Mouse (Mus musculus): ENCODE data around the gene Scn2b. TPM values are rescaled to one million over a fixed set of nuclear protein-coding genes. Genes with fewer than 3 reads are reported as not detected.

Gene Scn2b
- polyA plus RNA-seq (2012), result not detected in 2 replicates

GRCm38 (mm10) chr9:45117741-45118431, at the start of gene Scn2b:
Gene Scn2b, plus strand, starts transcription at chr9:45117782.
- no peak for TF ChIP-seq GATA1 (IDR thresholded peaks at IDR 0.05; ENCODE audit: low read length)

DNA sequence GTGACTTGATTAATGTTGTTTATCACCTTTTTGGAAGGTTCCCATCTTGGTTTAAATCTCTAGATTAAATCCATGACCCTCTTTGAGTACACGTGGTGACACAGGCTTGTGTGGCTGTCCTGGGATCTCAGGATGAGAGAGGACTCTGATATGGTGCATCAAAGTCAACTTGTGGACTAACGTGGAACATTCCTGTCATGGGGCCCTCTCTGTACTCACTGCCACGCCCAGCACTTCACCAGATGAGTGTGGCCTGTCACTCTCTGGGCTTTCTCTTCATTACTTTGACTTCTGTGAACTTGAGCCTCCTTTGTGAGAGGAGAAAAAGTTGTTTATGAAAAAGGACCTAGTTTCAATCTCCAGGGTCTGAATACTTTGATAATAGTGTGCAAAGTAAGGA, 45.8 kb upstream of the Scn2b start:
- no peak for TF ChIP-seq GATA1 (IDR thresholded peaks at IDR 0.05; ENCODE audit: low read length)

- TF ChIP-seq GATA1 (IDR thresholded peaks at IDR 0.05; ENCODE audit: low read length), result no peak
Measured at GRCm38 (mm10) chr9:45077859-45078258, 39.7 kb upstream of the Scn2b start.

- TF ChIP-seq GATA1 (IDR thresholded peaks at IDR 0.05; ENCODE audit: low read length), result no peak
Measured at GRCm38 (mm10) chr9:45079011-45079410, 38.6 kb upstream of the Scn2b start, which contains the start of gene Jaml. Gene Jaml, plus strand, starts transcription at chr9:45079183.

- no peak for TF ChIP-seq GATA1 (IDR thresholded peaks at IDR 0.05; ENCODE audit: low read length)
Measured at GRCm38 (mm10) chr9:45083132-45083531, 34.5 kb upstream of the Scn2b start.

GRCm38 (mm10) chr9:45084556-45084955, 33.0 kb upstream of the Scn2b start:
- no peak for TF ChIP-seq GATA1 (IDR thresholded peaks at IDR 0.05; ENCODE audit: low read length)

DNA sequence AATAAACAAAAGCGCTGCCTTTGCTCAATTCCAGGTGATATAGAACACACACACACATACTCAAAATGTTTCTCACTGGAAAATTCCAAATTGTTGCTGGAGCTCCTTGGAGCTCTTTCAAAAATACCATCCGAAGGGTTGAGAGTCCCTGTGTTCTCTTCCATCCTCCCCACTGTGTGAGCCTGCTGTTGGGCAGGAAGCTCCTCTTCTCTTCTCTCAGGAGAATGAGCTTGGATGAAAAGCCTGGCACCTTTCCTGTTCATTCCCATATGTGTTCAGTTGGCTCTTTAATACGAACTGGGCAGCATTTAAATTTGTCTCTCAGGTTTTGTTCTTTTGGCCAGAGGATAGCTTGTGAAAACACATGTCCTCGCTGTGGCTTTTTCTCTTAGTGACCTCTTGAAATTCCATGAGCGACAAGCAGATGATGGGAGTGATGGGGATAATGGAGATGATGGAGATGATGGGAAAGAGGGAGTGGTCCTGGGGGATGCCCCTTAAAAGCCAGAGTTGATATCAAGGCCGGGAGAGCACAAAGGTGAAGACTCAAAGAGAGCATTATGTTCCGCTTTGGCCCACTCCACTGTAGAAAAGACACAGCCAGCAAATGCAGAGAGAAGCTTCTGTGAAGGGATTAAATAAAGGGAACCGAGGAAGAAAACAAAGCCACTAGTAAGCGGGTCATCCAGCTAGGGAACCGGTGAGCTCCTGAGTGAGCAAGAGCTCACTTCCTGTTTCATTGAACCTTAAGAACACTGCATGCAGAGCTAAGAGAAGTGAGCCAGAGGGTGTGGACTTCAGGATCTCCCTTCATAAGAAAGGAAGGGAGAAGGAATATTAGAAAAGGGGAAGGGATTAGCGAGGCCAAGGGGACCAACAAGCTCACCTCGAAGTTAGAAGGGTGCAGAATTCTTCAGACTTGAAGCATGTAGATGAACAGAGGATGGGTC, 31.6 kb upstream of the Scn2b start:
- no peak for TF ChIP-seq GATA1 (IDR thresholded peaks at IDR 0.05; ENCODE audit: low read length)

DNA sequence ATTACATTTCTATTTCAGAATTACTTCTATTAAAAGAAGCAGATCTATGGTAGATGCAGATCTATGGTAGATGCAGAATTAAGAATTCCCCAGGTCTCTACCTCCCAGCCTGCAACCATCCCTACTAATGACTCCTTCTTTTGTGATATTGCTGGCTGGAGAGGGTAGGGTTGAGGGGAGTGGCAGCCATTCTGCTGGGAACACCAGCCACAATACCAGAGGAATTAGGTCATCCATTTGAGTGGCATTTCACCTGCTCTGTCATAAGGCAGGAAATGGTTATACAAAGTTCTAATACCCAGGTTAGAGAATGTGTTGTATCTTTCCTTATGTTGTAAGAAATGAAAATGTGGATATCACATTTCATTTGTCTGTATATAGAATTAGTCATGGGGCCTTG, 29.5 kb upstream of the Scn2b start:
- TF ChIP-seq GATA1 (IDR thresholded peaks at IDR 0.05; ENCODE audit: low read length), result no peak

GRCm38 (mm10) chr9:45090811-45091210, 26.8 kb upstream of the Scn2b start:
- no peak for TF ChIP-seq GATA1 (IDR thresholded peaks at IDR 0.05; ENCODE audit: low read length)

DNA sequence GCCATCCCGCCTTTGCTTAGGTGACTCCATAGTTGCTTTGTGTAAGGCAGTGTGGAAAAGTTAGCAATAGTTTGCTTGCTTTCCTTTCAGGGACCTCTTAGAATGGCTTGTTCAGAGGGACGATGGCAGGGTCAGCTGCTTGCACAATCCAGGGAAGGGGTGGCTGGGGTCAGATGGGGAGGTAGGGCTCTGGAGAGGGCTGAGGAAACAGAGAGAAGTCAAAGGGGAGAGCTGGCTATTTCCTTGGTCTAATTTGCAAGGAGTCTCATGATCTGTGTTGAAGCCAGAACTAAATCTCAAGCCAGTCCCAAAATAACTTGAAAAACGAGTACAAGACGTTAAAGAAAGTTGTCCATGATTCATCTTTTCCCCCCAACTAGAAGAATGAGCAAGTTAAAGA, 24.9 kb upstream of the Scn2b start:
- no peak for TF ChIP-seq GATA1 (IDR thresholded peaks at IDR 0.05; ENCODE audit: low read length)

DNA sequence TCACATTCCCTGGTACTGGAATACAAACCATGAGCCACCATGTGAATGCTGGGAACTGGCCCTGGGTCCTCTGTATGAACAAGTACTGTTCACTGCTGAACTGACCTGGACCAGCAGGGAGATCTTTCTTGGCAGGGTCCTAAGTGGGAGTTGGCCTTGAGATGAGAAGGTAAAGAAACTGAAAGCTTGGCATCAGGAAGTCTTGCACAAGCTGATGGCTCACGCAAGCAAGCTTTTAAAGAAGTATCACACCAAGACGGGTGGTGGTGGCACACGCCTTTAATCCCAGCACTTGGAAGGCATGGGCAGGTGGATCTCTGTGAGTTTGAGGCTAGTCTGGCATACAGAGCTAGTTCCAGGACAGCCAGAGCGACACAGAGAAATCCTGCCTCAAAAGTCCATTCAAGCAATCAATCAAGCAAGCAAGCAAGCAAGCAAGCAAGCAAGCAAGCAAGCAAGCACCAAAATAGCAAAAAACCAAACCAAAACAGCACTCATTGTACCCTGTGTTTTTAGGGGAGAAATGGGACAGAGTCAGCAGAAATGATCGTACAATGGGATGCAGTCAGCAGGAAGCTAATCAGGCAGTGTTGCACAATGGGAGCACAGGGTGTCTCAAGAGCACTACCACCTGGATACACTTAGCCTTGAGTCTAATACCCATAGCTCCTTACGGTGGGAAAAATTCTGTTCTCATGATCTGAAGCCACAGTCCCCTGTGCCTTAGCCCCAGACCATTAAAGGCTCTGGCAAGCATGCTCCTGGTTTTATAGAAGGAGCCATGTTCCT, 22.2 kb upstream of the Scn2b start:
- TF ChIP-seq GATA1 (IDR thresholded peaks at IDR 0.05; ENCODE audit: low read length), result no peak

DNA sequence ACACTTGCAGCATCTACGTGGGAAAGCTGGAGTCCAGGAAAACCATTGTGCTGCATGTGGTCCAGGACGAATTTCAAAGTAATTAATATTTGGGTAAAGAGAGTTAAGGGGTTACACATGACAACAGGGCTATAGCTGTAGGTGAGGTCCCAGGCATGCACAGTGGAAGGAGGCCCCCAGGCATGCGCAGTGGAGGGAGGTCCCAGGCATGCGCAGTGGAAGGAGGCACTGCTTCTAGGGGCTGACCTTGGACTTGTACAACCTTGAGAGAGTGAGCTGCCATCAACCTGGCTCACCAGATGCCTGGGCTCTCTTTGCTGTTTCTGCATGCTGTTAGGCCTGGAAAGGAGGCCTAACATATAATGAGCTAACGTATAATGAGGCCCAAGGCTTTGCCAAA, 19.7 kb upstream of the Scn2b start:
- no peak for TF ChIP-seq GATA1 (IDR thresholded peaks at IDR 0.05; ENCODE audit: low read length)

- TF ChIP-seq GATA1 (IDR thresholded peaks at IDR 0.05; ENCODE audit: low read length), result no peak
Measured at GRCm38 (mm10) chr9:45098426-45098825, 19.2 kb upstream of the Scn2b start.

GRCm38 (mm10) chr9:45102528-45102927, 15.1 kb upstream of the Scn2b start:
- no peak for TF ChIP-seq GATA1 (IDR thresholded peaks at IDR 0.05; ENCODE audit: low read length)

DNA sequence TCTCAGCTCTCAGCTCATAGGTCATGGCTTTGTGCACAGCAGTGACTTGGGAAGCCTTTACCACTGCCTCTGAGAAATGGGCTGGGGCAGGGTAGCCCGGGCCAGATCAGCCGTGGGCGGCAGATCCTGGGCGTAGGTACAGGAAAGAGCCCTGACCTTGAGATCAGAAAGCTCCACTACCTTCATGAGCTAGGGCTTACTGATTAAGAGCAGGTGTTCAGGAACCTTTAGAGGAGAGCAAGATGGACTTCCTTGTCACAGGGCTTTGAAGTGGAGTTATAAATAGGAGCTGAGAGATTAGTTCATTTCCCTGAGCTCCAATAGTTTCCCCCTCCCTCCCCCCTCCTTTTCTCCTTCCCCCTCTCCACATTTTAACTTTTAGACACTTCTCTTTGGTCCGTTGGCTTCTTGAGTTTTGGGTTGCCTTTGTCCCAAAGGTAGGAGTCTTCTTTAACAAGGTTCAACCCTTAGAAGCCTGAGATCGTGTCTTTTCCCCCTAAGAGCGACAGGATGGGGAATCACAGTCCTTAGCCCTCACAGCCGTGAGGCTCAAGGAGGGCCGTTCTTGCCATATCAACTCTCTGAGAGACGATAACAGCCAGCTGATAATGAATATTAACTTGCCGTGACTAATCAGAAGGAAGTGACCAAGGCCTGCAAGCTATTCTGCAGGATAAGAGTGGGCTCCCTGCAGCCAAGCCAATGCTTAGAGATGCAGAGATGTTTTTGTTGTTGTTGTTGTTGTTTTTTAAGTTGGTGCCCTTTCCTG, 14.2 kb upstream of the Scn2b start:
- no peak for TF ChIP-seq GATA1 (IDR thresholded peaks at IDR 0.05; ENCODE audit: low read length)
